Mouse (Mus musculus) brown adipose tissue, adult 24 weeks (tissue): ENCODE measurements around the gene Ace2. TPM values are rescaled to one million over a fixed set of nuclear protein-coding genes. Genes with fewer than 3 reads are reported as not detected.

Source experiments
- H3K27ac ChIP-seq: fragments of 200-500 bp; replicated peaks from 2 replicates; pipeline ENCODE4 v1.5.1; 2012; ENCODE audit warnings: low read depth, mild to moderate bottlenecking, low read length
- H3K4me1 ChIP-seq: fragments of 200-500 bp; 2 replicates; pipeline ENCODE4 v1.6.1; 2012; ENCODE audit warnings: low read length, mixed read lengths; ENCODE audit not compliant: control insufficient read depth, insufficient read depth, insufficient read length
- H3K4me3 ChIP-seq: fragments of 200-500 bp; 2 replicates; pipeline ENCODE4 v1.5.1; 2012; ENCODE audit warnings: low read depth, mild to moderate bottlenecking, low read length, moderate library complexity; ENCODE audit not compliant: insufficient read depth
- polyA plus RNA-seq: library from polyadenylated mRNA; stranded (reverse); fragments of >200 nt; gene quantifications from 2 replicates; pipeline ENCODE4 v1.2.4, GENCODE M21; 2012; ENCODE audit not compliant: missing spikeins, insufficient read depth, insufficient read length

Ace2 gene
- 0.32 TPM in 1 of 2 replicates, not detected in the other for polyA plus RNA-seq

- no peaks in the 10 kb centered on the region for H3K4me1 ChIP-seq
- no peak within 1 kb of the TSS for H3K27ac ChIP-seq
- no peak within 1 kb of the TSS for H3K4me3 ChIP-seq
Measured at GRCm38 (mm10) chrX:164139032-164139431, at the start of gene Ace2. TSS of gene Ace2 (plus strand) at chrX:164139332.

GRCm38 (mm10) chrX:164089916-164090315 lies 49.2 kb upstream of the Ace2 start:
- Histone ChIP-seq H3K4me3 (no peak overlapping the region), H3K27ac (no peak overlapping the region), H3K4me1 (no peaks in the 10 kb centered on the region)

GRCm38 (mm10) chrX:164092300-164093169 lies 46.6 kb upstream of the Ace2 start:
- no peak overlapping the region for H3K4me3 ChIP-seq
- no peaks in the 10 kb centered on the region for H3K4me1 ChIP-seq
- H3K27ac ChIP-seq = no peak overlapping the region

GRCm38 (mm10) chrX:164093435-164093834 lies 45.7 kb upstream of the Ace2 start:
- H3K4me1 ChIP-seq = no peaks in the 10 kb centered on the region
- no peak overlapping the region for H3K4me3 ChIP-seq
- H3K27ac ChIP-seq = no peak overlapping the region

GRCm38 (mm10) chrX:164095838-164096237 lies 43.3 kb upstream of the Ace2 start:
- H3K4me3 ChIP-seq = no peak overlapping the region
- H3K27ac ChIP-seq = no peak overlapping the region
- no peaks in the 10 kb centered on the region for H3K4me1 ChIP-seq

- H3K4me1 ChIP-seq = no peaks in the 10 kb centered on the region
- no peak overlapping the region for H3K4me3 ChIP-seq
- no peak overlapping the region for H3K27ac ChIP-seq
Measured at GRCm38 (mm10) chrX:164101483-164101882, 37.6 kb upstream of the Ace2 start.

GRCm38 (mm10) chrX:164102198-164102597 lies 36.9 kb upstream of the Ace2 start:
- Histone ChIP-seq H3K4me3 (no peak overlapping the region), H3K27ac (no peak overlapping the region), H3K4me1 (no peaks in the 10 kb centered on the region)

GRCm38 (mm10) chrX:164102656-164103055 lies 36.5 kb upstream of the Ace2 start:
- Histone ChIP-seq H3K4me1 (no peaks in the 10 kb centered on the region), H3K4me3 (no peak overlapping the region), H3K27ac (no peak overlapping the region)

GRCm38 (mm10) chrX:164111146-164111545 lies 28.0 kb upstream of the Ace2 start:
- Histone ChIP-seq H3K4me1 (no peaks in the 10 kb centered on the region), H3K4me3 (no peak overlapping the region), H3K27ac (no peak overlapping the region)

GRCm38 (mm10) chrX:164113744-164114143 lies 25.4 kb upstream of the Ace2 start:
- Histone ChIP-seq H3K27ac (no peak overlapping the region), H3K4me1 (no peaks in the 10 kb centered on the region), H3K4me3 (no peak overlapping the region)

- no peaks in the 10 kb centered on the region for H3K4me1 ChIP-seq
- H3K27ac ChIP-seq = no peak overlapping the region
- H3K4me3 ChIP-seq = no peak overlapping the region
Measured at GRCm38 (mm10) chrX:164123942-164124341, 15.2 kb upstream of the Ace2 start.

- no peaks in the 10 kb centered on the region for H3K4me1 ChIP-seq
- no peak overlapping the region for H3K4me3 ChIP-seq
- no peak overlapping the region for H3K27ac ChIP-seq
Measured at GRCm38 (mm10) chrX:164133531-164133930, 5.6 kb upstream of the Ace2 start.

GRCm38 (mm10) chrX:164135304-164135818 lies 3.8 kb upstream of the Ace2 start:
- H3K4me3 ChIP-seq = no peak overlapping the region
- no peaks in the 10 kb centered on the region for H3K4me1 ChIP-seq
- no peak overlapping the region for H3K27ac ChIP-seq

GRCm38 (mm10) chrX:164145463-164146250 lies 6.5 kb downstream of the Ace2 start:
- no peak overlapping the region for H3K27ac ChIP-seq
- H3K4me3 ChIP-seq = no peak overlapping the region
- no peaks in the 10 kb centered on the region for H3K4me1 ChIP-seq

GRCm38 (mm10) chrX:164152703-164153102 lies 13.6 kb downstream of the Ace2 start:
- no peak overlapping the region; the same call in 1 of the 2 replicates for H3K27ac ChIP-seq
- H3K4me1 ChIP-seq = no peaks in the 10 kb centered on the region
- no peak overlapping the region for H3K4me3 ChIP-seq
